Mouse (Mus musculus) cerebellum, postnatal 36 days (tissue): ENCODE results near the gene Csdc2.
A peak's percentile ranks its signal among the peaks of the same experiment; 100 is the strongest.
"Not testable (repeated sequence)": the region's sequence is repeated elsewhere in the genome, so short reads cannot be mapped to it uniquely, and the experiment has no call there.

Experiments used
- DNase-seq, 2 experiments: peaks; one replicate each; pipeline ENCODE4 v3.0.0; 2021 to 2022; ENCODE audit warnings: mixed read lengths in 2 of 2

Csdc2 gene

DNA sequence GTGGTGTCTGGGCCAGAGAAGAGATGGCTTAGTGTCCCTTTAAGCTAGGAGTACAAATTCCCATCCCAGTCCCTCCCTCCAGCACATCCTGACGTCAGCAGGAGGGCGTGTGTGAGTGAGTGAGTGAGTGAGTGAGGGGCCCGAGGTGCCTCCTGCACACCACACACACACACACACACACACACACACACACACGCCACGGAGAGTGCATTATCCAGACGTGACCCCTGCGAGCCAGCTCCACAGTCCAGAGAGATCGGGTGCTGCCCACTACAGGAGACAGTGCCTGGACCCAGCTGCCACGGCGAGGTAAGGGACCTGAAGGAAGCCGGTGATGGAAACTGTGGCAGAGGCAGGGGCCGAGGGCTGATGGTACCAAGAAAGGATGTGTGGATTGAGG is at the start of gene Csdc2:
TSS of gene Csdc2 (plus strand) at position 81 of the 400 bp plus-strand sequence.
- peak; percentile 66 to 69 for DNase-seq

DNA sequence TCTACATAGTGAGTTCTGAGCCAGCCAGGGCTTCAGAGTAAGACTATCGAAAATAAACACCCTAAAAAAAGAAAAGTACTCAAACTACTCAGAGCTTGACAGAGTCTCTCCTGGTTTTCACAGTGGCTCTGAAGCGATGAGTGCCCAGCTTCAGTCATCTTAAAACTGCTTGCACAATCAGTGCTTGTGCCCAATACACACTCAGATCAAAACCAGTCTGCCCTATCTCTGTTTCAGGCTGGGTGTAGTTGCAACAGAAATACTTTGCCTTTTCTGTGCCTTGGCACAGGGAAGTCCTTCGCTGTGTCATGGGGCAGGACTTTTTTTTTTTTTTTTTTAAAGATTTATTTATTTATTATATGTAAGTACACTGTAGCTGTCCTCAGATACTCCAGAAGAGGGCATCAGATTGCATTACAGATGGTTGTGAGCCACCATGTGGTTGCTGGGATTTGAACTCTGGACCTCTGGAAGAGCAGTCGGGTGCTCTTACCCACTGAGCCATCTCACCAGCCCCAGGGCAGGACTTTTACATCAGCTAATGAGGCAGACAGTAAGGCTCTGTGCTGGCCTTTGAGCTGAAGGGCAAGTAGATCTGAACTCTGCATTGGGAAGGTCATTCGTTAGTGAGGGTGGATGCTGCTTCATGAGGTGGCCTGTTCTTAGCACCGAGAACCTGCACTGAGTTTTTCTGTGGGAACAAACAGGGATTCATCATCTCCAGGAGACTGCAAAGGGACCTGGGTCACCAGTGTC is 49.6 kb upstream of the Csdc2 start:
- no peak for DNase-seq

- DNase-seq = peak; percentile 73 to 74
Measured at GRCm38 (mm10) chr15:81889175-81889574, 47.4 kb upstream of the Csdc2 start.

DNA sequence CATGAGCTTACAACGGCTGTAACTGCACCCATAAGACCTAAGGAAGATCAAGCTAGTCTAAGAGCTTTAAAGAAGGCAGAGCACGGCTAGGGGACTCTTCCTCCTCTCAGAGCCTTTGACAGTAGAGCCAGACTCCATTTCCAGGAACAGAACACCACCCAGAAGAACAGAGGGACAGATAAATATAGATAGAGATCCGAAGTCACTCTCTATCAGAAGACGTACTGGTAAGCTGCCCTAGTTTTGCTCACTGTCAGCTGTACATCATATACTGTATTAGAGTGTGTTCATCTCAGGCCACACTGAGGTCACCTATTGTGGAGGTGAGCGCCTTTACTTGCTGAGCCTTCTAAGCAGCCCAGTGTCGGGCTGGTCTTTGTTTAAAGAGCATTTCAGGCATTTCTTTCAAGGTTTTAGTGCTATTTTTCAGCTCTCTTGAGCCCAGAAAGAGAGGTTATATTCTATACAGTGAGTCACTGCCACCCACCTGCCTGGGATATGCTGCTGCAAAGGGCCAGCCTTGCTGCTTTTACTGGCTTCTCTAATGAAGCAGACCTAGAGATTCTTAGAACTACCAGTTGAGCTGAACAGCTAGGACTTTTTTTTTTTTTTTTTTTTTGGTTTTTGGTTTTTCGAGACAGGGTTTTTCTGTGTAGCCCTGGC is 45.3 kb upstream of the Csdc2 start:
- DNase-seq = no peak

DNA sequence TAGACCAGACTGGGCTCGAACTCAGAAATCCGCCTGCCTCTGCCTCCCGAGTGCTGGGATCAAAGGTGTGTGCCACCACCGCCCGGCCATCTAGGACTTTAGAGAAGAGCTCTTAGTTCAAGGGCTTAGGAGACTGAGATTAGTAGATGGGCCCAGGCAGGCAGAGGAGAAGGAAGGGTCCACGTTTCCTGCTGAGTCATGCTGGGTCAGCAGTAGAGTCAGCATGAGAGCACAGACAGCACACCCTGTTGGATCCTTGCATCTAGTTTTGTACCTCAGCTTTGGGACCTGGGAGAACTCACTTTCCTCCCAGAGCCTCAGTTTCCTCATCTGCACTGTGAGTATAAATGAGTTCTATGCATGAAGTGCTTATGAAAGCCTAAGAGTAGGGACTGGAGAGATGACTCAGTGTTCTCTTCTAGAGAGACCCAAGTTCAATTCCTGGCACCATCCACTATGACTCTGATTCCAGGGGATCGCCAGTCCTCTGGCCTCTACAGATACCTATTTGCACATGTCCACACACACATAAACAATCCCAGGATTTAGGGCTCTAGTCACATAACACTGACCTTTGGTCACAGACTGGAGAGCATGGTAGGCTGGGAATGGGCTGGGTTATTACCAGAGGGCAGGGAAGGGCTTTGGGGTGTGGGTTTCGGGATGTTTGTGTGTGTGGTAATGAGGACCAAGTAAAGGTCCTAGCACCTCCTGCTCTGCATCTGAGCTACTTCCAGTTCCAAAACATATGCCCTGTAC is 44.6 kb upstream of the Csdc2 start:
- no peak for DNase-seq

DNA sequence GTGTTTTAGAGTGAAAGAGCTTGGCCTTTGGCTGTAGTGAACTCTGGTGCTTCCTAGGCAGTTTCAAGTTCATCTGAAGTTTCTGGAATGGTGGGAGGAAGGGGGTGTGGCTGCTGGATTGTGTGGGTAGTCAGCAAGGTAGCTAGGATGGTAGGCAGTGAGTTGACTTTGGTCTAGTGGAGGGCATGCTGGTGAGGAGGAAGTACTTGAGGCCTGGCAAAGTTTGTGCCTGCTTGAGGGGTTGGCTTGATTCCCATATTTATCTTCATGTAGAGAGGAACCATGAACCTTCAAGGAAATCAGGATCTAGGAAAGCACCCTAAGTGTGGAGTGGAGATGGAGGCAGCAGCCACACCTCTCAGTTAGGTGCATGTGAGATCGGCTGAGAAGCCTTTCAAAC is 42.6 kb upstream of the Csdc2 start:
- DNase-seq = no peak

- no peak for DNase-seq
Measured at GRCm38 (mm10) chr15:81896407-81896806, 40.2 kb upstream of the Csdc2 start.

- no peak for DNase-seq
Measured at GRCm38 (mm10) chr15:81897607-81898285, 38.8 kb upstream of the Csdc2 start.

- peak; percentile 49 to 61 for DNase-seq
Measured at GRCm38 (mm10) chr15:81898751-81899150, 37.8 kb upstream of the Csdc2 start.

GRCm38 (mm10) chr15:81904939-81905338 is 31.6 kb upstream of the Csdc2 start:
- peak; percentile 82 to 83 for DNase-seq

DNA sequence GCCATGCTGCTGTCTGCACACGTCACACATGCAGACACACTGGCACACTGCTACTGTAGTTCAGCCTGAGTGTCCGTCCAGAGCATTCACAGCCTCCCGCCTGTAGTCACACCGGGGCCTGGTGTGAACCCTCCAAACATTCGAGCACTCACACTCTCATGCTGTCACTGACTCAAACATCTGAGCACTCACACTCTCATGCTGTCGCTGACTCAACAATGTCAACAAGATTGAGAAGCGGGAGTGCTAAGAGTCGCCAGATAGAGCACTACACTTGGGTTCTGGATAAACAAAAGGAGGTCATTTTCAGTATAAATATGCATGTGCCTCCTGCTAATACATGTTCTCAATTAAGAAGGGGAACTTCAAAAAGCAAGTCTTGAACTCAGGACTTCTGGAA is 28.6 kb upstream of the Csdc2 start:
- no peak for DNase-seq

GRCm38 (mm10) chr15:81908767-81909166 is 27.8 kb upstream of the Csdc2 start:
- not testable (repeated sequence) for DNase-seq

DNA sequence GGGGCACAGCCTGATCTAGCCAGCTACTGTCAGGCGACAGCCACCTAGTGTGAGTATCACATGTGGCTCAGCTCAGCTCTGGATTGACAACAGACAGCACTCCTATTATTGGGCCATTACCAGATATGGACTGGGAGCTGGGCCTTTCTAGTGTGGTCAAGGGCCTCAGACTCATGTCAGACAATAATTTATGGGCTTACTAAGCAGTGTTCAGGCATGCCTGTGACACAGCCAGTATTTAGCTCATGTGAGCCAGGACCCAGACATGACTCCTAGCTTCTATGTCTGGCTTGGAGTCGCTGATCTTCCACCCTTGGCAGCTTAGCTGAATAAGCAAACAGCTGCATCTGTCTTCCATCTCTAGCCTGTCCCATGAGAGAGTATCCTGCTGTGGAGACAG is 24.1 kb upstream of the Csdc2 start:
- DNase-seq = no peak

GRCm38 (mm10) chr15:81914668-81915067 is 21.9 kb upstream of the Csdc2 start:
- no peak for DNase-seq

DNA sequence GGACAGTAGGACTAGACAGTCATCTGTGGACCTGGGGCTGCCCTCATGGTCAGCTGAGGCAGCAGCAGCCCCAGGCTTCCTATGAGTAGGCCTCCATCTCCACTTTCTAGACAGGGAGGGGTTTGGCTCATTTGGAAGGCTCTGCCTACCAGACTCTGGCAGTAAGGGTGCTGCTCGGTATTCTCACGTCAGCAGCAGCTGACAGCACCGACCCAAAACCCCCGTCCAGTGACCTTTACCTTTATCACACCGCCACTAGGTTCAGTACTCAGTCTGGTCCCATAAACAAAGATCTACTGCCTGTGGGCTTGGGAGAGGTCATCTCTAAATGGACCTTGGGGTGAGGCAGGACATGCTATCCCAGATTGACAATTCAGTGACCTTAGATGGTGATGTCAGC is 20.9 kb upstream of the Csdc2 start:
- no peak for DNase-seq

- DNase-seq = no peak
Measured at GRCm38 (mm10) chr15:81917201-81917600, 19.4 kb upstream of the Csdc2 start.

GRCm38 (mm10) chr15:81917621-81918463 is 18.7 kb upstream of the Csdc2 start:
- peak; percentile 74 to 76 for DNase-seq

- no peak for DNase-seq
Measured at GRCm38 (mm10) chr15:81919062-81919461, 17.5 kb upstream of the Csdc2 start.

- DNase-seq = peak; percentile 58
Measured at GRCm38 (mm10) chr15:81920546-81921217, 15.9 kb upstream of the Csdc2 start.

GRCm38 (mm10) chr15:81921255-81921654 is 15.3 kb upstream of the Csdc2 start:
- peak in 1 of 2 experiments; percentile 40 for DNase-seq

- no peak for DNase-seq
Measured at GRCm38 (mm10) chr15:81924933-81925332, 11.6 kb upstream of the Csdc2 start.
